Mouse (Mus musculus): ENCODE results near the gene Olfr965.

Gene Olfr965

GRCm38 (mm10) chr9:39711053-39711452, at the start of gene Olfr965:
Olfr965 (plus strand) TSS chr9:39711353.
- in situ Hi-C loops (cut with MboI; ENCODE audit: unreplicated experiment in 2 of 2): no loop called here

GRCm38 (mm10) chr9:39666905-39667304, 44.2 kb upstream of the Olfr965 start, which contains the start of gene Olfr963:
Olfr963 (plus strand) TSS chr9:39667205.
- in situ Hi-C loops (cut with MboI; ENCODE audit: unreplicated experiment in 2 of 2): no loop called here

GRCm38 (mm10) chr9:39669723-39670122, 41.4 kb upstream of the Olfr965 start:
- in situ Hi-C loops (cut with MboI; ENCODE audit: unreplicated experiment in 2 of 2): no loop called here

GRCm38 (mm10) chr9:39674820-39675219, 36.3 kb upstream of the Olfr965 start:
- in situ Hi-C loops (cut with MboI; ENCODE audit: unreplicated experiment in 2 of 2): loop anchor here (25.0 kb wide), 2 partner anchors 962 to 1062 kb away; no protein-coding TSS in a partner anchor

GRCm38 (mm10) chr9:39678557-39678956, 32.6 kb upstream of the Olfr965 start:
- in situ Hi-C loops (cut with MboI; ENCODE audit: unreplicated experiment in 2 of 2): loop anchor here (25.0 kb wide), 2 partner anchors 959 to 1059 kb away; no protein-coding TSS in a partner anchor

- in situ Hi-C loops (cut with MboI; ENCODE audit: unreplicated experiment in 2 of 2): loop anchor here (25.0 kb wide), 2 partner anchors 958 to 1058 kb away; no protein-coding TSS in a partner anchor
These were observed 31.9 kb upstream of the Olfr965 start for GRCm38 (mm10) chr9:39679280-39679679.

- in situ Hi-C loops (cut with MboI; ENCODE audit: unreplicated experiment in 2 of 2): loop anchor here in 1 of 2 experiments (10.0 kb wide), 2 partner anchors 204 to 494 kb away; partner anchors contain the start of genes Olfr229 and Zfp202
These were observed 10.0 kb upstream of the Olfr965 start for GRCm38 (mm10) chr9:39701123-39701522.

- in situ Hi-C loops (cut with MboI; ENCODE audit: unreplicated experiment in 2 of 2): loop anchor here in 1 of 2 experiments (10.0 kb wide), 2 partner anchors 198 to 488 kb away; partner anchors contain the start of genes Olfr229 and Zfp202
These were observed 4.1 kb upstream of the Olfr965 start, which contains the start of gene Olfr149 for GRCm38 (mm10) chr9:39707017-39707416. Olfr149 (minus strand) TSS chr9:39707117.

GRCm38 (mm10) chr9:39708958-39709357, 2.2 kb upstream of the Olfr965 start:
- in situ Hi-C loops (cut with MboI; ENCODE audit: unreplicated experiment in 2 of 2): loop anchor here in 1 of 2 experiments (10.0 kb wide), 2 partner anchors 196 to 486 kb away; partner anchors contain the start of genes Olfr229 and Zfp202

GRCm38 (mm10) chr9:39730678-39731077, 19.5 kb downstream of the Olfr965 start, which contains the start of gene Olfr150:
Olfr150 (plus strand) TSS chr9:39730978.
- in situ Hi-C loops (cut with MboI; ENCODE audit: unreplicated experiment in 2 of 2): no loop called here

- in situ Hi-C loops (cut with MboI; ENCODE audit: unreplicated experiment in 2 of 2): no loop called here
These were observed 29.6 kb downstream of the Olfr965 start for GRCm38 (mm10) chr9:39740741-39741140.

GRCm38 (mm10) chr9:39745949-39746348, 34.8 kb downstream of the Olfr965 start, which contains the start of gene Olfr967:
Olfr967 (plus strand) TSS chr9:39746249.
- in situ Hi-C loops (cut with MboI; ENCODE audit: unreplicated experiment in 2 of 2): no loop called here

GRCm38 (mm10) chr9:39746428-39746827, 35.3 kb downstream of the Olfr965 start:
- in situ Hi-C loops (cut with MboI; ENCODE audit: unreplicated experiment in 2 of 2): no loop called here

All from v-Abl transformed pro-B cells (cell line).